Mouse (Mus musculus): Measurements from ENCODE around the gene Wdr19.

DNA sequence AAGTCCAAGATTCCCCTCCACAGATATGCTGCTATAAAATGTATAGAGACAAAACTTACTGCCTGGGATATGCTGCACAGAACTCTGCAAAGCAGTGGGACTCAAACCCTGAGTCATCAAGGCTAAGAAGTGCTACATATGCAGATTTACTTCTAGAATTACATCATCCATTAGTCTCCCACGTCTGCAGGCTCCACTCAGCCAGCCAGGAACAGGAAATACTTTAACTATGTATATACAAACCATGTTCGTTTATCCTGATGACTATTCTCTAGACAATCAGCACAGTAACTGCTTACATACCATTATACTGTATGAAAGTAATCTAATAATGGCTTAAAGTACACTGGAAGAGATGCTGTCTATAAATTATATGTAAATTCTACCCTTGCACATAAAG is 94.8 kb downstream of the Wdr19 start:
- TF ChIP-seq CTCF (IDR thresholded peaks at IDR 0.05; ENCODE audit: low read depth) (no peak), EP300 (optimal IDR thresholded peaks at IDR 0.05) (no peak)
